Mouse (Mus musculus): ENCODE data around the gene Znhit6.
A peak's percentile ranks its signal among the peaks of the same experiment; 100 is the strongest.

- TF ChIP-seq CTCF (IDR thresholded peaks at IDR 0.05) (peak; percentile 74), EP300 (IDR thresholded peaks at IDR 0.05) (no peak)
Measured at GRCm38 (mm10) chr3:145627830-145628229, 51.8 kb downstream of the Znhit6 start.
